Mouse (Mus musculus): ENCODE results near the gene Atxn10. TPM values are rescaled to one million over a fixed set of nuclear protein-coding genes. Genes with fewer than 3 reads are reported as not detected.

Gene Atxn10
- total RNA-seq, 2 experiments from 2014 or later, result 267 to 268 TPM

DNA sequence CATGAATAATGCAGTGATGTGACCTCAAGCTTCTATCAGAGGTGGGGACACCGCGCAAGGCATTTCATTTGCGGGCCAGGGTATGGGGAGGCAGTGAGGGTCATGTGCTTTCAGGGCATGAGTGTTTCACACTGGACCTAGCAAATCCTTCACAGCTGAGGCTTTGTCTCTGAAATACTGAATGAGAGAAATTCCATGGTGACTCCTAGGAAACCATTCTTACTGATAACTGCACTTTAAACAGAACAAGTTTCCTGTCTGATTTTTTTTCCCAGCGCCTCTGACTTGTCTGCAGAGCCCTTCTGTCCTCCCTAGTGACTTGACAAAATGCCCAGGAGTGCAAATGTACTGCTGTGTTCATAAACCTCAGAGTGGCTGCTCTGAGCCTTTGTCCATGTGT lies 125.5 kb downstream of the Atxn10 start:
- DNase-seq (ENCODE audit: low spot score in 2 of 2), result no peak
- intact Hi-C loops (cut with DNase I), result no loop called here

DNA sequence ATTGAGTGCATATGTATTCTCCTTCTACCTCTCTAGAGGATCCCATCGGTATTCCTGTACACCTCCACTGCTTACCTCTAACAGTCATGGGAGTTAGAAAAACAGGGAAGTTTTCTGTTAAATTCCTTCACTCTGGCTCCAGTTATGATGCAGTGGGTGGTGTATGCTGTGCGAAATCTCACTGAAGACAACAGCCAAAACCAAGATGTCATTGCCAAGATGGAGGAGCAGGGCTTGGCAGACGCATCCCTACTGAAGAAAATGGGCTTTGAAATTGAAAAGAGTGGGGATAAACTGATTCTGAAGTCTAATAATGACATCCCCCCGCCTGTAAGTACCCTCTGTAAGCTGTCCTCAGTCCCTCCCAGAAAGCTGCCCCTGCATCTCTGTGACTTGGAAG lies 126.1 kb downstream of the Atxn10 start:
- intact Hi-C loops (cut with DNase I), result loop anchor here (1.0 kb wide), 1 partner anchor 59 kb away; no protein-coding TSS in a partner anchor
- DNase-seq (ENCODE audit: low spot score in 2 of 2), result peak in 1 of 2 experiments; percentile 86

DNA sequence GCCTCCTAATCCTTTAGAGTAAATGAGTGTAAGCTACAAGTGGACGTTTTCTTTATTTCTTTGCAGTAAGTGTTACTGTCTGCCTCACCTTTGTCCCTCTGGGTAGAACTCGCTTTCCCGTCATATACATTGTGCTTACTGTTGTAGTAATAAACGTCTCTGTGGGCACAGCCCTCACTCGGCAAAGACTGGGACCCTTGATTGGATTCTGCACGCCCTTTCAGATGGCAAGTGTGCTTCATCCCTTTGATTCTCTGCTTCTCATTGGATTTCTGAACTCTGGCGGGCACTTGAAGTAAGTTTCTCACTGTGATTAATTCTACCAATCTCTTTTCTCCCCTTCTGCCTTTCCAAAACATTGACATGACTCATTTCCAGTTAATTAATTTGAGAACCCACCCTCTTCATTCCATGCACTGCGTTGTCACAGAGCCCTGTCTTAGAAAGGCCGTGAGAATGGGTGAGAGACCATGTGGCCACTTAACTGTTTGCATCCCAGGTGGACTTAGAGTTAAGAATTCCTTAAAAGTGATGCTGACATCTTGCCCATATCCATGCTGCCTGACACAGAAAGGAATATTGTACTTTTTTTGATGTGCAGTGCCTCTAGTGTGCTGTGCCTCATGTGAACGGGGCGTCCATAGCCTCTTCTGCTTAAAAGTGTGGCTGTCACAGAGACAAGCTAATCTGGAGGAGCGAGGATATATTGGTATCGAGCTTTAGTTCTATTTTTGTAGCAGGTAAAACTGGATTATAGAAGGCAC lies 127.2 kb downstream of the Atxn10 start:
- DNase-seq (ENCODE audit: low spot score in 2 of 2), result no peak
- intact Hi-C loops (cut with DNase I), result no loop called here

DNA sequence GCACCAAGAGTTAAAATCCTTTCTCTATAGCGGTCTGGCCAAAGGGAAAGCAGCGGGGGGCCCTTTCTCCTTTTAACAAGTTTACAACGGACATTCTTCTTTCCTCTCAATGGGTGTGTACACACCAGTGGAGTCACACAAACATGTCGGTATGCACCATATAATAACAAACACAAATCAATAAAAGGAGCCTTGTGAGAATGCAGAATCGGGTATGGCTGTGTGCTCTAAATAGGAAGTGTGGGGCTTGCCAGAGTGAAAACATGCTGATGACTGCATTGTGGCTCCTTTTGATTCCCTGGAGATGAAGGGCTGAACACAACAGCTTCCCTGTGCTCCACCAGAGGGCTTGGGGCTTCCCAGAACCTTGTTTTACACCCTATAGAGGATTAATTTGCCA lies 128.1 kb downstream of the Atxn10 start:
- intact Hi-C loops (cut with DNase I), result loop anchor here (2.0 kb wide), 1 partner anchor 35 kb away; no protein-coding TSS in a partner anchor
- no peak for DNase-seq (ENCODE audit: low spot score in 2 of 2)

DNA sequence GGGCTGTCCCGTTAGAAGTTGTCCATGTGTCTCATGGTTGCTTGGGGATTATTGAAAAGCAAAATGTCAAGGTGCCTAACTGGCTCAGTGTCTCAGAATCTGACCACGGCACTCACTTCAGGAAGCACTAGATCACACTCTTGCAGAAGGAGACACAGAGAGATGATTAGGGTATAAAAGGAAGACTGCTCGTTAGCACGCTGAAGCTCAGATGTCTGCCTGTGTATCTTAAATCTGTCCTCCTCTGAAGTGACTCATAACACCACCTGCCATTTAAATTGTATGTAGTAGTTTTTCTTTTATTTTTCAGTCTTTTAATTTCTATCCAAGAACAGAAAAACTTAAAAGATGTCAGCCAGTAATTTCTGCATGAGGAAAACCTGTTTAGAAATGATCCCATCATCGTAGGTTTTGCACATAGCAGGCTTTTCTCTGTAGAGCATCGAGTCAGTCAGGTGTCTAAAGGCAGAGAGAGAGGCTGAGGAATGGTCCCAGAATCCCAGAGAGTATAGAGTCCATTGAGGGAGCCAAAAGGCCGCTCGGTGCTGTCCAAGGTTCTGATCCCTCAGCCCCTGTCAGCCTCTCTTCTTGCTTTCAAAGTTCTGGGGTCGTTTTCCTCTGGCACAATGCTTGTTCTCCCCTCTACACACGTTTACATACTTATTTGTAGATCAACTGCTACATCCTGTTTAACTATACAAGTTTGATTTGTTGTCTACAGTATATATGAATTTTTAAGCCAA lies 128.9 kb downstream of the Atxn10 start:
- DNase-seq (ENCODE audit: low spot score in 2 of 2), result peak in 1 of 2 experiments; percentile 45

DNA sequence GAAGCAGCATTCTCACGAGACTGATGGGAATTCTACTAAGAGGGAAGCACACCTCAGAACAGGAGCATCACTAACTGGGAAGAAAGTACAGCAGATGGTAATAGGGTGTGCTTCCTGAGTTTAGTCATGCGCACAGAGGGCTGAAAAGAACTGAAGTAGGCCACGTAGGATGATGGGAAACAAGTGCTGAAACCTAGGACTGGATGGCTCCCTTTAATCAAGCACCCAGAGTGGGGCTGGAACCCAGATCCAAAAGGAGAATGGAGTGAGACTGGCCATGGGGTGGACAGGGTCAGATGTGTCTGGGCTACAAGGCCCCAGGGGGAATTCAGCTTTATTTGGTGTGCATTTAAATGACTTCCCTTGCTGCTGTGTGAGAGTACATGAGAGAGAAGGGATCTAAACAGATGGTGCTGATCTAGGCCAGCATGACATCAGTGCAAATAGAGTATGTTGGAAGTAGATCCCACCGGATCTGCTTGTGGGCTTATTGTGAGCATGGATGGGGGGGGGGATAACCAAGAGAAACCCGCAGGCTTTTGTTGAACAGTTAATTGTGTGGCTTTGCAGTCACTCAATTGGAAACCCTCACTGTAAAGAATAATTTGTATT lies 130.5 kb downstream of the Atxn10 start:
- DNase-seq (ENCODE audit: low spot score in 2 of 2), result peak in 1 of 2 experiments; percentile 72
- intact Hi-C loops (cut with DNase I), result no loop called here

More for the DNA sequence above, 128.9 kb downstream of the Atxn10 start:
- intact Hi-C loops (cut with DNase I), result loop anchor here (2.0 kb wide), 1 partner anchor 36 kb away; no protein-coding TSS in a partner anchor

DNA sequence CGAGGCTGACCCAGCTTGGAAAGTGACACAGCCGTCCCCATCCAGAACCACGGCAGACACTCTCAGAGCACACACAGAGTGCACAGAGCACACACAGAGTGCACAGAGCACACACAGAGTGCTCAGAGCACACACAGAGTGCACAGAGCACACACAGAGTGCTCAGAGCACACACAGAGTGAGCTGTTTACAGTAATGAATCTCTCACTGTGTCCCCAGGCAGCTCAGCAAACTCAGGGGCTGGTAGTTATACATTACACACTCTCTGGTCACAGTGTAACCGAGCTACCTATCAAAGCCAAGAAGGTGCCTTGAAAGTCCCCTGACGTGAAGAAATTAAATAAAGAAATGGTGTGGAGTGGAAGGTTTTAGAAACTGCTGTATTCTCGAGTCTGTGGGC lies 133.4 kb downstream of the Atxn10 start:
- intact Hi-C loops (cut with DNase I), result no loop called here
- no peak for DNase-seq (ENCODE audit: low spot score in 2 of 2)

DNA sequence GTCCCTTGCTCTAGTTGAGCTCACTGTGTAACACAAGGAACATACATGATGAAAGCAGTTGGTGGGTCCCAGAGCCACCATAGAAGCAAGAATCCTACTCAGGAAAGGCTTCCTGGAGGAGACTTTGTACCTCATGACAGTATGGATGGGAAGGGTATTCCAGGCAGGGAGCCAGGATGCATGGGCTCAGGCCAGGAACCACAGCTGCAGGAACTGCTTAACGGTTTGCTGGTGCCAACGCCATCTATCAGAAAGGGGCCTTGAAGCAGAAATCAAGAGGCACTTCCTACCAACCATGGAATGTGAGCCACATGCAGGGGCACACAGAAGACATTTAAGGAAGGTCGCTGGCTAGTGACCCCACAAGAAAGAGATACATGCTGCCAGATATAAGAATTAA lies 138.7 kb downstream of the Atxn10 start:
- intact Hi-C loops (cut with DNase I), result loop anchor here (5.0 kb wide), 2 partner anchors 157 to 207 kb away; no protein-coding TSS in a partner anchor
- DNase-seq (ENCODE audit: low spot score in 2 of 2), result no peak

DNA sequence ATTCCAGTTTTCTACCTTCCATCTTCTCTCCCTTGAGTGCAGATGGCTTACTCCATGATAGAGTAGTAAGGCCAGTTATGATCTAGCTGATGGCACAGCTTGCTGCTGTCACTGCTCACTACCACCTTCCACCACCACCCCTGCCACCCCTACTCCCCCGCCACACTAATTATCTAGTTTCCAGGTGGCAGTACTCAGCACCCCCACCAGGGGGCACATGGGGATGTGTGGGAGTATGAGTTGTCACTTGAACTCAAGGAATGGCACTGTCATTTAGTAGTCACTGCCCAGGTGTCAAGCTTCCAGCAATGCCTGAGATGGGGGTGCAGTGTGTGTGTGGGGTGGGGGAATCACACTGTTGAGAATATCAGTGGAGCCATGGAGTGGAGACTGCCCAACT lies 141.5 kb downstream of the Atxn10 start:
- intact Hi-C loops (cut with DNase I), result loop anchor here (5.0 kb wide), 2 partner anchors 160 to 210 kb away; no protein-coding TSS in a partner anchor
- DNase-seq (ENCODE audit: low spot score in 2 of 2), result no peak

DNA sequence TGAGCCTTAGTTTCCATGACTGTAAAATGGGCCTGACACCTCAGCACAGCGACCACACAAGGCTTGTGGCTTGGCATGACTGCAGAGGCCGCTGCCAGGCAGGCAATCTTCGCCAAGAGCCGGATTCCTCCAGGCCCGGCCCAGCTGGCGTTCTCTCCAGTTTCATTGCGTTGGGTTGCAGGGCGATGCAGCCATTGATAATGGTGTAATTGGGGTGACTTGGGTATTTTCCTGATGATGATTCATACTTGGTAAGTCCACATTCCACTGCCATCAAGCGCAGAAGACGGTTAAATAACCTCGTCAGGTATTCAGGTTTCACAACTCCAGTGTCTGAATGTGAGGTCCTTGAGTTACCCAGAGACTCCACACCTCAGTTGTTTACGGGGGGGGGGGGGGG lies 143.3 kb downstream of the Atxn10 start:
- intact Hi-C loops (cut with DNase I), result loop anchor here (2.0 to 5.0 kb wide), 3 partner anchors 103 to 212 kb away; partner anchors contain the start of gene Wnt7b
- no peak for DNase-seq (ENCODE audit: low spot score in 2 of 2)

DNA sequence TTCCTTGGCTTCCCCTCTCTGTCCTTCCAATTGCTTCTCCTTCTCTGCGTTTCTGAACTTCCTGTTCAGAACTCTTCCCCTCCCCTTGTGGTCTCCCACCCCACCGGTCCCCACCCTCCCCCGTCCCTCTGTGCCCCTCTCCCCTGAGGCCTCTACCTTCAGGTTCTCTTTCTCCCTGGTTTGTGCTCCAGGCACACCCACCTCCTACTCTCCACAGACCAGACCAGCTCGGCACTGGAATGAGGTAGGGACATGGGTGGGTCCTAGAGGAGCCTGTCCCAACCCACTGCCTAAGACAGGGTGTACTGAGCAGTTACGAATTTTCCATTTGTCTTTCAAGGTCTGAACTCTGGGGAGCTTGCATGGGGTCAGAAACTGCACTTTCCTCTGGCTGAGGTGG lies 143.9 kb downstream of the Atxn10 start:
- no peak for DNase-seq (ENCODE audit: low spot score in 2 of 2)
- intact Hi-C loops (cut with DNase I), result loop anchor here (2.0 to 5.0 kb wide), 3 partner anchors 103 to 213 kb away; partner anchors contain the start of gene Wnt7b

DNA sequence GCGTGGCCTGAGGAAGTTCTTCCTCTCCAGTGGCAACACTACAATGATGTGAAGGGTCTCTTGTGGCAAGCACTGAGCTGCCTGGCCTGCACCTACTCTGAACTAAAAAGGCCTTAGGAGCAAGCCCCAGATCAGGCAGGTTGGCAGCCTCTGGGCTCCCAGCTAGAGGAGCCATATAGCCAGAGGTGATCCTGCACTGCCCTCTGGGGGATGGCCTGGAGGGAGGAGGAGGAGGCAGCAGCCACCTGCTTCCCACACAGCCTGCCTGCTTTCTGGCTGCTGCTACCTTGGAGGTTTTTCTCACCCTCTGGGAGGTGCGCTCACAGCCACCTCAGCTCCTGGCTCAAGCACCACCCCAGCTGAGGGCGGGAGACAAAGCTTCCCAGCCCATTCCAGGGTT lies 144.6 kb downstream of the Atxn10 start:
- intact Hi-C loops (cut with DNase I), result no loop called here
- DNase-seq (ENCODE audit: low spot score in 2 of 2), result no peak

DNA sequence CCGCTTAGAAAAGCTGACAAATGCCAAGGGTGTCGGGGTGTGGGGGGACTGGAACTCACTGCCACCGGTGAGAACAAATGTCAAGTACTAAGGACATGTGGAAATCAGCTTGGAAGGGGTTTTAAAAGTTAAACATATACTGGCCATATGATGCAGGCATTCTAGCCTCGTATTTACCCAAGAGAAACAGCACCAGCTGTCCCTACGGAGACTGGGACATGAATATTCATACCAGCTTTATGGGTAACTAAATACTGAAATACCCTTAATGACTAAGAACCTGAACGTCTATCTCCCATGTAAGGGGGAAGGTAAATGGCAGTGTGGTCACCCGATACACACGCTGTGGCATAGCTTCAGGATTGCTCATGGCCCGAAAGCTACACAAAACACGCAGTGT lies 152.9 kb downstream of the Atxn10 start:
- no peak for DNase-seq (ENCODE audit: low spot score in 2 of 2)
- intact Hi-C loops (cut with DNase I), result no loop called here

DNA sequence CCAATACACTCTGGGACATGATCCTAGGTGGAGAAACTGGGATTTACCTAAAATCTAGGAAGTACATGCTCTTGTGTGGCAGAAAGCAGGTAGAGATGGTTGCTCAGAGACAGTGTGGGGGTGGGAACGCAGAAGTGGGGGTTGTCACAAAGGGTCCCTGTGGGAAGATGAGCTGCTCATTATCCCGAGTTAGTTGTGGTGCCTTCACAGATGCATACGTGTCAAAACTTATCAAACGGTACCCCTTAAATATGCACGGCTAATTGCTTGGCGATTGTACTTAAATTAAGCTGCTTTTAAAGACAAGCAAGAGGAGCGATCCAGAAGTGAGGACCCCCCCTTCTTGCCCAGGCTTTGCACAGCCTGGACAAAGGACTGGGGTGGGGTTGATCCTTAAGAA lies 153.7 kb downstream of the Atxn10 start:
- no peak for DNase-seq (ENCODE audit: low spot score in 2 of 2)
- intact Hi-C loops (cut with DNase I), result loop anchor here (5.0 kb wide), 1 partner anchor 162 kb away; no protein-coding TSS in a partner anchor

DNA sequence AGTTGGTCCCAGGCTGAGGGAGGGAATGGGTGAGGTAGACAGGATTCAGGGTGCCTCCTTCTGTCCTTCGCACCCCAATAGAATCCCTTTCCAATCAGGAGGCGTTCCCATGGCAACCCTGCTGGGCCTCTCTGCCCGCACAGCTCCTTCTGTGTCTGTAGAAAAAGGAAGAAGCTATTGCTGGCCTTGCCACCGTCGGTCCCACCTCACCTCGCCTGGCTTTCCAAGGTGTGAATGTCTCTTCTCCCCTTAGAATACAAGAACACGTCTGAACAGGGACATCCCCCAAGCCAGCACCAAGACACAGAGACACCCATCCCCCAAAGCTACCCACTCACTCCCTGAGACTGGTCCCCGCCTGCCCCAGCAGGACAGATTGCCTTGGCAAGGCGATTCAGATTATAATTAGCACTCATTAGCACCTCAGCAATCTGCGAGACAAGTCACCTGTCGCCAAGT lies 158.1 kb downstream of the Atxn10 start:
- DNase-seq (ENCODE audit: low spot score in 2 of 2), result peak; percentile 73 to 90
- intact Hi-C loops (cut with DNase I), result loop anchor here (1.0 to 5.0 kb wide), 3 partner anchors 66 to 167 kb away; no protein-coding TSS in a partner anchor

DNA sequence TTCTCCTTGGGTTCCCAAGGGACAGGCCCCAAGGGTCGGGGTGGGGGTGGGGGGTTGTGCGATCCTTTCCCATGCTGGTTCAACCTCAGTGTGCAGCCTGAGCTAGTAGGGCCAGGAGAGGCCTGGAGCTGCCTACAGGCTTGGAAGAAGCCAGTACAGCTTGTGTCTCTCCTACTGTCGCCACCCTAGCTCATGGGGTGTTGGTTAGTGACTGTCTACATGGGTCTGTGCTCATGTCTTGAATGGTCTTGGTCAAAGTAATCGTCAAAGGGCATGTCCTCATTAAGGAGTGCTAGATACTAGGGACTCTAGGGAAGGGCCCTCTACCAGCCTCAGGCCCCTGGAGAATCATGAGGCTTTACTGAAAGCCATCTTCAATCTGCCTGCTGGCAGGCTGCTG lies 161.5 kb downstream of the Atxn10 start:
- DNase-seq (ENCODE audit: low spot score in 2 of 2), result no peak
- intact Hi-C loops (cut with DNase I), result no loop called here

DNA sequence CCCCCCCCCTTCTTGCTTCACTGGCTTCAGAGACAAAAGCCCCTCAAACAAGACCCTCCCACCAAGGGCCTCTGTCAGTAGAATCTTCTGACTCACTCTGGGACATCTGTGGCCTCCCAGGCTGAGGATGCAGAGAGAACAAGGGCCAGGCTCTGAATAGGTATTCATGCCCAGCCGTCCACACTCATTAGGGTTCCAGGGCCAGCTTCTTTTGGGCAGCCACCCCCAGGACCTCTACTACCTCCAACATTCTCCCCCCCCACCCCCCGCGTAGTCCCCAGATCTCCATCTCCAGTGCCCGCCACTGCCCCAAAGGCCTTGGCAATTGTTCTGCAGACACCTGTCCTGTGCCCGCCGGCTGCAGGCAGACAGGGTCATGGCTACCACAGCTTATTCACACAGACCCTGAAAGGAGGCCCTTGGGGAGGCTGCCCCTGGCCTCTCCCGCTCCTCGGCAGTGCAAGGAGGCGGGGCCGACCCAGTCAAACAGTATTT lies 162.0 kb downstream of the Atxn10 start:
- DNase-seq (ENCODE audit: low spot score in 2 of 2), result no peak
- intact Hi-C loops (cut with DNase I), result no loop called here

DNA sequence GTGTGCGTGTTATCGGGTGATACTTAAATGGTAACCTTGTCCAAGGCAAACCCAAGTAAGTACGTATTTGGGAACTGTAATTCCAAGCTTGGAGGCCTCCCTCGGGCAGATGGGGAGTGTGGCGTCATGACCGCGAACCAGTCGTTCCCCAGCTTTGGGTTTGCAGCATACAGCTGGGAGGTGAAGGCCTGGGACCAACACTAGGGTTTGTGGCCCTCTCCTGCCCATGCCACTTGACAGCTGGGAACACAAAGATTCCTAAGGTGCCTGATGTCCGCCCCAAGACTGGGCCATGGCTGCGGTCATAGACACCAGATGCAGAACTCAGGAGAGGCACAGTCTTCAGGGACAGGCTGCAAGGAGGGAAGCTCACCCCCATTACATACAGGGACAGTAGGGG lies 164.2 kb downstream of the Atxn10 start:
- intact Hi-C loops (cut with DNase I), result no loop called here
- no peak for DNase-seq (ENCODE audit: low spot score in 2 of 2)

DNA sequence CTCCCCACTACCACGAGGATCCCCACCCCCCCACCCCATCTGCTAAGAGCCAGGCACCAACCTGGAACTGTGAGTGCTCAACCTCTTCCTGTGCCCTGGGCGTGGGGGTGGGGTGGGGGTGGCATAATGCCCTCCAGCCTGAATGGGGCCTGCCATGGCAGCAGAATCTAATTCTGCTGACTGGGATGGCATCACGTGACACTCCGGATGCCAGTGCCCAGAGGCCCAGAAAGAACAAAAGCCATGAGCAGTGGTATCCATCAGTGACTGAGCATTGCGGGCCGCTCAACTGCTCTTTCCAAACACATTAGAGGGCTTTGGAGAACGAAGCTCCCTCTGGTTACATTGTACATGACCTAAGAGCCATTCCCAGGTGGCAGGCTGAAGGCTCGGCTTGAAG lies 167.1 kb downstream of the Atxn10 start, which contains the start of gene 7530416G11Rik:
7530416G11Rik (minus strand) TSS at position 101 of the 400 bp plus-strand sequence.
- no peak for DNase-seq (ENCODE audit: low spot score in 2 of 2)
- intact Hi-C loops (cut with DNase I), result no loop called here
